Comparison of ENCODE assay signal across 8 mouse cellular contexts in genomic region chr4:134035953-134036352, GRCm38 (mm10). TPM values are rescaled to one million over a fixed set of nuclear protein-coding genes. Genes with fewer than 3 reads are reported as not detected.
DNase-seq lines count a peak whose midpoint lies in the region; ATAC-seq and TF ChIP-seq lines count a peak whose summit lies in the region.

No protein-coding gene starts in this region.

- no peak overlapping the region for H3K4me2 ChIP-seq in liver, postnatal 0 days (ENCODE audit: low read depth, low read length)

- H3K9ac ChIP-seq in liver, postnatal 0 days (replicated peaks) = no peak overlapping the region

- no peak for TF ChIP-seq EP300 in liver, postnatal 0 days (IDR thresholded peaks at IDR 0.05; ENCODE audit: low read depth)

- no peaks in the 10 kb centered on the region for H3K27me3 ChIP-seq in liver, postnatal 0 days (ENCODE audit: insufficient read depth, low read length)
- H3K27me3 ChIP-seq in testis, adult 2 months (ENCODE audit: control insufficient read depth, insufficient read depth, low read length) = no peaks in the 10 kb centered on the region

- H3K9me3 ChIP-seq in liver, postnatal 0 days (ENCODE audit: low read length) = no peaks in the 10 kb centered on the region

- intact Hi-C loops in heart, postnatal 14 days (cut with DNase I) = loop anchor here (2.0 to 5.0 kb wide), 4 partner anchors 43 to 256 kb away; no protein-coding TSS in a partner anchor

- H3K27ac ChIP-seq in bone marrow macrophage, adult 2 months (ENCODE audit: insufficient read depth, low read depth, low read length) = no peak overlapping the region
- H3K27ac ChIP-seq in liver, postnatal 0 days (ENCODE audit: low read depth) = no peak overlapping the region
- H3K27ac ChIP-seq in testis, adult 2 months (ENCODE audit: control insufficient read depth, insufficient read depth, low read depth, low read length) = no peak overlapping the region

- DNase-seq in heart, postnatal 14 days = peak; percentile 74 to 84
- DNase-seq in kidney, postnatal 4 days = peak; percentile 87 to 88
- DNase-seq in liver, postnatal 0 days = peak; percentile 87

- TF ChIP-seq POLR2A in bone marrow macrophage, adult 2 months (IDR thresholded peaks at IDR 0.05; ENCODE audit: borderline replicate concordance, low read depth, low read length) = no peak
- no peak for TF ChIP-seq POLR2A in testis, adult 2 months (IDR thresholded peaks at IDR 0.05; ENCODE audit: control insufficient read depth, low read depth, low read length)

- peak; percentile 91 for TF ChIP-seq CTCF in bone marrow macrophage, adult 2 months (IDR thresholded peaks at IDR 0.05; ENCODE audit: low read depth, low read length)
- TF ChIP-seq CTCF in liver, postnatal 0 days (IDR thresholded peaks at IDR 0.05; ENCODE audit: low read depth) = peak; percentile 98
- TF ChIP-seq CTCF in testis, adult 2 months (IDR thresholded peaks at IDR 0.05; ENCODE audit: control insufficient read depth, insufficient read depth, insufficient replicate concordance, low read depth, low read length) = peak; percentile 99

- no peaks in the 10 kb centered on the region for H3K36me3 ChIP-seq in liver, postnatal 0 days (replicated peaks; ENCODE audit: insufficient read depth, low read length)
- H3K36me3 ChIP-seq in testis, adult 2 months (ENCODE audit: control insufficient read depth, insufficient read depth, low read length) = no peaks in the 10 kb centered on the region

- H3K4me1 ChIP-seq in bone marrow macrophage, adult 2 months (ENCODE audit: control insufficient read depth, insufficient read depth, low read length) = no peaks in the 10 kb centered on the region
- H3K4me1 ChIP-seq in liver, postnatal 0 days (ENCODE audit: insufficient read depth) = peaks cover 4% of the 10 kb centered on the region; the same call in 1 of the 2 replicates
- H3K4me1 ChIP-seq in testis, adult 2 months (ENCODE audit: control insufficient read depth, insufficient read depth, low read length) = no peaks in the 10 kb centered on the region

- H3K4me3 ChIP-seq in bone marrow macrophage, adult 2 months (ENCODE audit: insufficient read depth, low read length) = no peak overlapping the region
- H3K4me3 ChIP-seq in liver, postnatal 0 days (ENCODE audit: low read depth, low read length) = no peak overlapping the region
- H3K4me3 ChIP-seq in testis, adult 2 months (ENCODE audit: control insufficient read depth, low read depth, low read length) = peak overlapping the region; percentile 48

- ATAC-seq in CD4-positive, CD25-positive, alpha-beta regulatory T cell, adult 4 months = peak; percentile 73
- ATAC-seq in erythroblast, adult 5-6 weeks (replicated peaks; ENCODE audit: low FRiP score, poor library complexity, severe bottlenecking) = peak; percentile 78
- ATAC-seq in liver, postnatal 0 days = peak; percentile 36; the same call in 1 of the 2 replicates
- peak; percentile 69; the same call in 1 of the 2 replicates for ATAC-seq in neutrophil, adult 5-6 weeks (ENCODE audit: extremely low read depth, insufficient number of reproducible peaks, low FRiP score, poor library complexity, severe bottlenecking)

- WGBS in liver, postnatal 0 days (ENCODE audit: insufficient replicate concordance) = 4% methylated on average over 16 of the region's 16 CpGs

RNA-seq across cellular contexts. Expression of gene Lin28a, which starts 17.3 kb away (rescaled TPM):
- polyA plus RNA-seq in CD4-positive, CD25-positive, alpha-beta regulatory T cell, adult 4 months (2017; shearing (Covaris generic)) = not detected
- 0.23 TPM in 1 of 2 replicates, not detected in the other for polyA plus RNA-seq in bone marrow macrophage, adult 2 months (2012; ENCODE audit: insufficient read depth, insufficient read length, missing spikeins)
- total RNA-seq in erythroblast, adult 5-6 weeks (2015; ENCODE audit: low replicate concordance) = 3.3 TPM in 1 of 2 replicates, not detected in the other
- 6.4 and 8.9 TPM in 2 replicates for total RNA-seq in erythroblast, adult 5-6 weeks (2017; ENCODE audit: low replicate concordance)
- total RNA-seq in heart, postnatal 14 days (2021) = not detected
- polyA plus RNA-seq in liver, postnatal 0 days (2015; fragmentation: Nextera tagmentation; extraction: Ambion mirVana) = 0.87 and 1.1 TPM in 2 replicates
- 13.6 and 16.1 TPM in 2 replicates for total RNA-seq in neutrophil, adult 5-6 weeks (2017)
- 1.2 TPM in 2 replicates for polyA plus RNA-seq in testis, adult 2 months (2012; rRNA removed)

RNA-seq across cellular contexts. Expression of gene Zfp683, which starts 17.7 kb away (rescaled TPM):
- polyA plus RNA-seq in CD4-positive, CD25-positive, alpha-beta regulatory T cell, adult 4 months (2017; shearing (Covaris generic)) = 1 to 10 TPM in 1 of 2 experiments, under 1 TPM in 1; 0.85 to 1.3 TPM
- not detected in 2 replicates for polyA plus RNA-seq in bone marrow macrophage, adult 2 months (2012; ENCODE audit: insufficient read depth, insufficient read length, missing spikeins)
- total RNA-seq in erythroblast, adult 5-6 weeks (2015; ENCODE audit: low replicate concordance) = not detected in 2 replicates
- total RNA-seq in erythroblast, adult 5-6 weeks (2017; ENCODE audit: low replicate concordance) = not detected in 2 replicates
- not detected for total RNA-seq in heart, postnatal 14 days (2021)
- polyA plus RNA-seq in liver, postnatal 0 days (2015; fragmentation: Nextera tagmentation; extraction: Ambion mirVana) = not detected in 2 replicates
- total RNA-seq in neutrophil, adult 5-6 weeks (2017) = 0.58 TPM in 1 of 2 replicates, not detected in the other
- polyA plus RNA-seq in testis, adult 2 months (2012; rRNA removed) = 0.11 TPM in 2 replicates

RNA-seq across cellular contexts. Expression of gene Crybg2, which starts 24.7 kb away (rescaled TPM):
- polyA plus RNA-seq in CD4-positive, CD25-positive, alpha-beta regulatory T cell, adult 4 months (2017; shearing (Covaris generic)) = 10 to 100 TPM; 20.9 to 28.2 TPM
- 0.71 and 2.7 TPM in 2 replicates for polyA plus RNA-seq in bone marrow macrophage, adult 2 months (2012; ENCODE audit: insufficient read depth, insufficient read length, missing spikeins)
- not detected in 2 replicates for total RNA-seq in erythroblast, adult 5-6 weeks (2015; ENCODE audit: low replicate concordance)
- not detected in 2 replicates for total RNA-seq in erythroblast, adult 5-6 weeks (2017; ENCODE audit: low replicate concordance)
- under 1 TPM in 1 of 2 experiments, not detected in 1; 0.24 TPM for total RNA-seq in heart, postnatal 14 days (2021)
- 0.69 and 1.4 TPM in 2 replicates for polyA plus RNA-seq in liver, postnatal 0 days (2015; fragmentation: Nextera tagmentation; extraction: Ambion mirVana)
- 4.2 and 7.4 TPM in 2 replicates for total RNA-seq in neutrophil, adult 5-6 weeks (2017)
- 2.3 and 2.4 TPM in 2 replicates for polyA plus RNA-seq in testis, adult 2 months (2012; rRNA removed)

RNA-seq across cellular contexts. Expression of gene Dhdds, which starts 35.2 kb away (rescaled TPM):
- polyA plus RNA-seq in CD4-positive, CD25-positive, alpha-beta regulatory T cell, adult 4 months (2017; shearing (Covaris generic)) = 10 to 100 TPM; 23.5 to 24.3 TPM
- polyA plus RNA-seq in bone marrow macrophage, adult 2 months (2012; ENCODE audit: insufficient read depth, insufficient read length, missing spikeins) = 36.6 and 38.7 TPM in 2 replicates
- total RNA-seq in erythroblast, adult 5-6 weeks (2015; ENCODE audit: low replicate concordance) = 9.6 and 17.3 TPM in 2 replicates
- total RNA-seq in erythroblast, adult 5-6 weeks (2017; ENCODE audit: low replicate concordance) = 6.6 and 12.2 TPM in 2 replicates
- 10 to 100 TPM; 25.5 to 27.5 TPM for total RNA-seq in heart, postnatal 14 days (2021)
- polyA plus RNA-seq in liver, postnatal 0 days (2015; fragmentation: Nextera tagmentation; extraction: Ambion mirVana) = 8.3 and 10.3 TPM in 2 replicates
- 15.6 and 16.6 TPM in 2 replicates for total RNA-seq in neutrophil, adult 5-6 weeks (2017)
- polyA plus RNA-seq in testis, adult 2 months (2012; rRNA removed) = 16.6 and 17.3 TPM in 2 replicates

RNA-seq across cellular contexts. Expression of gene Cd52, which starts 58.9 kb away (rescaled TPM):
- 1,000 to 10,000 TPM; 2,918 to 3,094 TPM for polyA plus RNA-seq in CD4-positive, CD25-positive, alpha-beta regulatory T cell, adult 4 months (2017; shearing (Covaris generic))
- polyA plus RNA-seq in bone marrow macrophage, adult 2 months (2012; ENCODE audit: insufficient read depth, insufficient read length, missing spikeins) = 1,130 and 1,142 TPM in 2 replicates
- 324 and 347 TPM in 2 replicates for total RNA-seq in erythroblast, adult 5-6 weeks (2015; ENCODE audit: low replicate concordance)
- total RNA-seq in erythroblast, adult 5-6 weeks (2017; ENCODE audit: low replicate concordance) = 146 and 324 TPM in 2 replicates
- total RNA-seq in heart, postnatal 14 days (2021) = 10 to 100 TPM in 1 of 2 experiments, 1 to 10 TPM in 1; 3.5 to 10.3 TPM
- polyA plus RNA-seq in liver, postnatal 0 days (2015; fragmentation: Nextera tagmentation; extraction: Ambion mirVana) = 114 and 125 TPM in 2 replicates
- total RNA-seq in neutrophil, adult 5-6 weeks (2017) = 2,308 and 2,325 TPM in 2 replicates
- polyA plus RNA-seq in testis, adult 2 months (2012; rRNA removed) = 2.0 and 660 TPM in 2 replicates
